Mouse (Mus musculus) ES-E14 (cell line): ENCODE data around the gene Sema6d. TPM values are rescaled to one million over a fixed set of nuclear protein-coding genes. Genes with fewer than 3 reads are reported as not detected.

Experiments used
- DNase-seq: peaks from one replicate; pipeline ENCODE4 v3.0.0-alpha.2; 2013; ENCODE audit warnings: low read depth, low spot score
- H3K27ac ChIP-seq: 2 replicates; pipeline ENCODE4 v1.5.1; 2012; ENCODE audit warnings: low read depth, mild to moderate bottlenecking, low read length, moderate library complexity, mixed read lengths; ENCODE audit not compliant: poor library complexity, insufficient read depth, severe bottlenecking
- H3K36me3 ChIP-seq: 2 replicates; pipeline ENCODE4 v1.6.1; 2012; ENCODE audit warnings: mild to moderate bottlenecking, low read length, moderate library complexity, mixed read lengths; ENCODE audit not compliant: control insufficient read depth, poor library complexity, insufficient read depth, severe bottlenecking
- H3K4me1 ChIP-seq, 2 experiments: fragments of 150-350 bp in 1 of 2; sonication (generic) in 1 of 2; 2 replicates each; pipeline ENCODE4 v1.6.1; 2012; ENCODE audit warnings: low read length in 2 of 2, mild to moderate bottlenecking in 1 of 2, mixed read lengths in 1 of 2; ENCODE audit not compliant: control insufficient read depth in 2 of 2, insufficient read depth in 2 of 2, poor library complexity in 1 of 2
- H3K4me3 ChIP-seq, 2 experiments: fragments of 150-350 bp in 1 of 2; sonication (generic) in 1 of 2; 2 replicates each; pipeline ENCODE4 v1.5.1; 2012; ENCODE audit warnings: low read length in 2 of 2, low read depth in 1 of 2, mild to moderate bottlenecking in 1 of 2, mixed read lengths in 1 of 2; ENCODE audit not compliant: insufficient read depth in 1 of 2, poor library complexity in 1 of 2, severe bottlenecking in 1 of 2
- H3K9ac ChIP-seq: 2 replicates; pipeline ENCODE4 v1.6.1; 2012; ENCODE audit warnings: low read depth, mild to moderate bottlenecking, low read length, mixed read lengths; ENCODE audit not compliant: poor library complexity, insufficient read depth, severe bottlenecking
- H3K9me3 ChIP-seq: fragments of 150-350 bp; sonication (generic); 2 replicates; pipeline ENCODE4 v1.6.1; 2012; ENCODE audit warnings: low read depth, mild to moderate bottlenecking, low read length; ENCODE audit not compliant: control insufficient read depth, insufficient read depth
- CHD2 ChIP-seq: IDR thresholded peaks from 2 replicates; pipeline ENCODE4 v1.6.1; 2014; ENCODE audit warnings: mild to moderate bottlenecking, low read depth, low read length, inconsistent platforms
- HCFC1 ChIP-seq: IDR thresholded peaks from 2 replicates; pipeline ENCODE4 v1.6.1; 2012; ENCODE audit warnings: low read length, inconsistent platforms, borderline replicate concordance; ENCODE audit not compliant: insufficient read depth
- MAFK ChIP-seq: IDR thresholded peaks from 2 replicates; pipeline ENCODE4 v1.6.1; 2014; ENCODE audit warnings: mild to moderate bottlenecking, low read depth, low read length, inconsistent platforms; ENCODE audit not compliant: insufficient read depth
- ZC3H11A ChIP-seq: IDR thresholded peaks from 2 replicates; pipeline ENCODE4 v1.6.1; 2012; ENCODE audit warnings: low read depth, mild to moderate bottlenecking, inconsistent platforms, low read length, borderline replicate concordance
- ZNF384 ChIP-seq: IDR thresholded peaks from 2 replicates; pipeline ENCODE4 v1.6.1; 2012; ENCODE audit warnings: low read depth, low read length, inconsistent platforms
- in situ Hi-C, 2 experiments: fragments of 600-800 bp; cut with MboI; formaldehyde crosslinking; loops; one replicate each; pipeline ENCODE4 v1.15.1; 2025; ENCODE audit warnings: low sequenced_read_pairs in 2 of 2, inconsistent platforms in 1 of 2; ENCODE audit not compliant: unreplicated experiment in 2 of 2
- total RNA-seq: library from RNA; depleted of rRNA; stranded (reverse); fragments of 300-350 nt; gene quantifications from 2 replicates; pipeline ENCODE4 v1.2.3, GENCODE M21; 2012

The Sema6d gene
- total RNA-seq, 1 experiment = 0.54 TPM

DNA sequence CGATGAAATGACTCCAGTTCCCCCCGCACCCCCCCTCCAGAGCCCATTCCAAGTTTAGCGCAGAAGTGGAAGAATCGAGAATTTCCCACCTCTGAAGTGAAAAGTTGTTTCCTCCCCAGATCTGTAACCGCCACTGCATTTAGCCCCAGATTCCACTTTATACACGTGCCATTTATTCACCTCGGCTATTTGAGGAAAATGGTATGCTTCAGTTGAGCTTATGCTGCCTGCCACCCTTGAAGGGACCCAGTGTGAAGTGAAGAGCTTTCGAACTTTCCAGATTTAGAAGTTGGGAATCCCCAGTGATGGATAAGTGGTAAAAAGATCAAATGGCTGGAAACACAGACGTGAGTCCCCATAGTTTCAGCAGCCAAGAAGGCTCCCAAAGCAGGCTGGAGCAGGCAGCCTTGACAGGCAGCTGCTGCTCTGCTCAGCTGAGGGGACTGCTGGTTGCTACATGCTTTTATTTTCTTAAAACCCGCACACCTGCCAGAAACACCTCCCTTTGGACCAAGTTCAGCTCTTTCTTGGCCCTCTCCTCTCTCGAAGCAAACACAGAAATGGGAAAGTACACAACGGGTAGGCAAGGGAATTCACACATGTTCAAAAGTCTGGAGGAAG lies 345.7 kb downstream of the Sema6d start:
- Histone ChIP-seq H3K9me3 (no peaks in the 10 kb centered on the region), H3K4me1 (no peaks in the 10 kb centered on the region), H3K36me3 (no peaks in the 10 kb centered on the region), H3K4me3 (no peak overlapping the region), H3K27ac (no peak overlapping the region), H3K9ac (no peak overlapping the region)
- TF ChIP-seq CHD2 (no peak), MAFK (no peak), ZC3H11A (no peak), ZNF384 (no peak), HCFC1 (no peak)
- DNase-seq = no peak
- in situ Hi-C loops = no loop called here

DNA sequence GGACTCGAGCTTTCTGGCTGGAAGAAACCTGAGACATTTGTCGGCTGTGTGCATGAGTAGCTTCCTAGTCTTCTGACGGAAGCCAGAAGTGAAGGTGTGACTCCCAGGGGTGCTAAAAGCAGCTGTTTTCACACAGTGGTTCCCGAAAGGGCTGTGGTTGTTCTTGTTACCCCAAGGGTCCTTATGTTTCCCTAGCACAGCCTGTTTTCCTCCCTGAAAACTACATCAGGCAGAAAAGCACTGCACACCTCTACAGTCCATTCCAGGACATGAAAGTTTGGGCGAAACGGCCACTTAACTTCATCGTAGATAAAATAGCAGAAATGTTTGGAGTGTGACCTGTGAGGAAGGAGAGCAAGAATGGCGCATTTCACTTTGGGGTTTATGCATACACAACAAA lies 346.9 kb downstream of the Sema6d start:
- Histone ChIP-seq H3K9me3 (no peaks in the 10 kb centered on the region), H3K27ac (no peak overlapping the region), H3K4me1 (no peaks in the 10 kb centered on the region), H3K9ac (no peak overlapping the region), H3K36me3 (no peaks in the 10 kb centered on the region), H3K4me3 (no peak overlapping the region)
- in situ Hi-C loops = no loop called here
- DNase-seq = no peak
- TF ChIP-seq HCFC1 = no peak
- no peak for TF ChIP-seq ZNF384
- no peak for TF ChIP-seq MAFK
- no peak for TF ChIP-seq ZC3H11A
- TF ChIP-seq CHD2 = no peak

DNA sequence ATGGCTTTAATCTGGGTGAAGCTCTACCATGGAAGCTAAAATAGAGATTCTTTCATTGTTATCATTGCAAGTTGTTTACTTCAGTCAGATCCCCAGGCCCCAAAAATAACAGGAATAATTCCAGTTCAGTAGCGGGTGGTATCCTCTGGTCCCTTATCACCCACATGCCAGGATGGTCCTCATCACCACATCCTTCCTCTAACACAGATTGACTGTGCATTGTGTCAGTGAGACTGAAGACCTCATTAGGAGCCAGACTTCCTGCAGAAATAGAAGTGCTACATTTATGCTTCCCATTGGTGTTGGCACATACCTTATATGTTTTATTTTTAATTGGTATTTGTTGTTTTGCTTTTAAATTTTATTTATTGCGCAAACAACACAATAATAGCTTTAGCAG lies 354.4 kb downstream of the Sema6d start:
- Histone ChIP-seq H3K9ac (no peak overlapping the region), H3K9me3 (no peaks in the 10 kb centered on the region), H3K36me3 (no peaks in the 10 kb centered on the region), H3K4me3 (no peak overlapping the region), H3K4me1 (no peaks in the 10 kb centered on the region), H3K27ac (no peak overlapping the region)
- no peak for DNase-seq
- in situ Hi-C loops = no loop called here
- TF ChIP-seq ZC3H11A (no peak), CHD2 (no peak), HCFC1 (no peak), ZNF384 (no peak), MAFK (no peak)

DNA sequence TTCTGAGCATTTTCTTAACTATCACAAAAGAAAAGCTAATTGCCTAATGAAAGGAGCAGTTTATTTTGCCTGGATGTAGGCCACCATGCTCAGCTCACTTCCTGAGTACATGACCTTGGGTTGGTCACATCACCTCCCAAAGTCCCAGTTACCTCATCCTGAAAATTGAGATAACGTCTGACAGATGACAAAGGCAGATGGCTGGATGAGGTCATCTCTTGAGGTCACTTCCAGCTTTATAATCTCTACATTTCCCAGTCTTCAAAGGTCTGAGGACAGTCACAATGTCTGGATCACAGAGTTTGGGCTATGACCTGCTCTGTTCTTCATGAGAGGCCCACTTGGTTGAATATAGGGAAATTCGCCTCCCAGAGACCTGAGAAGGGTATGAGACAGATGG lies 366.1 kb downstream of the Sema6d start:
- no peak for DNase-seq
- no peak overlapping the region for H3K4me3 ChIP-seq
- in situ Hi-C loops = no loop called here
- no peak overlapping the region for H3K27ac ChIP-seq
- H3K4me1 ChIP-seq = no peaks in the 10 kb centered on the region
- no peaks in the 10 kb centered on the region for H3K9me3 ChIP-seq
- no peak overlapping the region for H3K9ac ChIP-seq
- TF ChIP-seq MAFK = no peak
- no peak for TF ChIP-seq ZNF384
- no peak for TF ChIP-seq CHD2
- TF ChIP-seq HCFC1 = no peak
- TF ChIP-seq ZC3H11A = no peak
- no peaks in the 10 kb centered on the region for H3K36me3 ChIP-seq
